Mouse (Mus musculus): ENCODE measurements at regions not wholly inside any gene's neighbourhood (a gene's known extent, or its start where the extent isn't known, plus 50 kb on each side); places are given as distances from the start of the nearest gene placed in this dataset.

GRCm38 (mm10) chr3:41233439-41233838, 150.6 kb upstream of the Pgrmc2 start:
- Histone ChIP-seq H3K36me3 (no peaks in the 10 kb centered on the region), H3K4me1 (no peaks in the 10 kb centered on the region), H3K9ac (no peak overlapping the region), H3K4me2 (no peak overlapping the region), H3K9me3 (replicated peaks) (no peaks in the 10 kb centered on the region), H3K4me3 (no peak overlapping the region), H3K27ac (no peak overlapping the region), H3K27me3 (replicated peaks) (no peaks in the 10 kb centered on the region)
- WGBS (ENCODE audit: insufficient replicate concordance): 72% methylated on average over 8 of the region's 8 CpGs
- no peak for ATAC-seq

GRCm38 (mm10) chr3:41230961-41231377, 148.1 kb upstream of the Pgrmc2 start:
- no peak for ATAC-seq
- Histone ChIP-seq H3K4me1 (no peaks in the 10 kb centered on the region), H3K27ac (no peak overlapping the region), H3K36me3 (no peaks in the 10 kb centered on the region), H3K9ac (no peak overlapping the region), H3K9me3 (replicated peaks) (no peaks in the 10 kb centered on the region), H3K4me2 (no peak overlapping the region), H3K4me3 (no peak overlapping the region), H3K27me3 (replicated peaks) (no peaks in the 10 kb centered on the region)
- WGBS (ENCODE audit: insufficient replicate concordance): 62% methylated on average over 3 of the region's 3 CpGs

- Histone ChIP-seq H3K27me3 (replicated peaks) (no peaks in the 10 kb centered on the region), H3K4me3 (no peak overlapping the region), H3K36me3 (no peaks in the 10 kb centered on the region), H3K4me2 (no peak overlapping the region), H3K27ac (no peak overlapping the region), H3K9me3 (replicated peaks) (no peaks in the 10 kb centered on the region), H3K9ac (no peak overlapping the region), H3K4me1 (no peaks in the 10 kb centered on the region)
- ATAC-seq: no peak
- 38% methylated on average over 2 of the region's 2 CpGs for WGBS (ENCODE audit: insufficient replicate concordance)
Measured at GRCm38 (mm10) chr3:41229493-41229892, 146.6 kb upstream of the Pgrmc2 start.

- Histone ChIP-seq H3K36me3 (no peaks in the 10 kb centered on the region), H3K4me1 (no peaks in the 10 kb centered on the region), H3K27ac (no peak overlapping the region), H3K9ac (no peak overlapping the region), H3K4me3 (no peak overlapping the region), H3K9me3 (replicated peaks) (no peaks in the 10 kb centered on the region), H3K27me3 (replicated peaks) (no peaks in the 10 kb centered on the region), H3K4me2 (no peak overlapping the region)
- ATAC-seq: no peak
- WGBS (ENCODE audit: insufficient replicate concordance): 27% methylated on average over 7 of the region's 7 CpGs
Measured at GRCm38 (mm10) chr3:41228536-41228935, 145.7 kb upstream of the Pgrmc2 start.

- no peak overlapping the region for H3K4me2 ChIP-seq
- no peaks in the 10 kb centered on the region for H3K27me3 ChIP-seq (replicated peaks)
- H3K4me3 ChIP-seq: no peak overlapping the region
- H3K27ac ChIP-seq: no peak overlapping the region
- H3K9ac ChIP-seq: no peak overlapping the region
- H3K4me1 ChIP-seq: no peaks in the 10 kb centered on the region
- H3K9me3 ChIP-seq (replicated peaks): no peaks in the 10 kb centered on the region
- H3K36me3 ChIP-seq: no peaks in the 10 kb centered on the region
- ATAC-seq: no peak
Measured at GRCm38 (mm10) chr3:41220746-41221145, 137.9 kb upstream of the Pgrmc2 start.

GRCm38 (mm10) chr3:41217770-41218169, 134.9 kb upstream of the Pgrmc2 start:
- no peak overlapping the region for H3K4me2 ChIP-seq
- no peaks in the 10 kb centered on the region for H3K27me3 ChIP-seq (replicated peaks)
- ATAC-seq: no peak
- H3K4me1 ChIP-seq: no peaks in the 10 kb centered on the region
- H3K9ac ChIP-seq: no peak overlapping the region
- no peaks in the 10 kb centered on the region for H3K36me3 ChIP-seq
- H3K9me3 ChIP-seq (replicated peaks): no peaks in the 10 kb centered on the region
- no peak overlapping the region for H3K4me3 ChIP-seq
- H3K27ac ChIP-seq: no peak overlapping the region
- WGBS (ENCODE audit: insufficient replicate concordance): 64% methylated on average over 3 of the region's 3 CpGs

GRCm38 (mm10) chr3:41213533-41213932, 130.7 kb upstream of the Pgrmc2 start:
- ATAC-seq: no peak
- Histone ChIP-seq H3K9me3 (replicated peaks) (no peaks in the 10 kb centered on the region), H3K9ac (no peak overlapping the region), H3K4me1 (no peaks in the 10 kb centered on the region), H3K4me3 (no peak overlapping the region), H3K27ac (no peak overlapping the region), H3K27me3 (replicated peaks) (peaks cover 3% of the 10 kb centered on the region), H3K36me3 (no peaks in the 10 kb centered on the region), H3K4me2 (no peak overlapping the region)
- 70% methylated on average over 2 of the region's 2 CpGs for WGBS (ENCODE audit: insufficient replicate concordance)

- no peaks in the 10 kb centered on the region for H3K36me3 ChIP-seq
- no peak overlapping the region for H3K9ac ChIP-seq
- no peak overlapping the region for H3K4me2 ChIP-seq
- 57% methylated on average over 7 of the region's 7 CpGs for WGBS (ENCODE audit: insufficient replicate concordance)
- H3K27me3 ChIP-seq (replicated peaks): peaks cover 7% of the 10 kb centered on the region
- no peak for ATAC-seq
- no peaks in the 10 kb centered on the region for H3K9me3 ChIP-seq (replicated peaks)
- H3K4me3 ChIP-seq: no peak overlapping the region
- no peaks in the 10 kb centered on the region for H3K4me1 ChIP-seq
- H3K27ac ChIP-seq: no peak overlapping the region
Measured at GRCm38 (mm10) chr3:41210333-41210732, 127.5 kb upstream of the Pgrmc2 start.

- Histone ChIP-seq H3K27ac (no peak overlapping the region), H3K4me1 (no peaks in the 10 kb centered on the region), H3K4me2 (no peak overlapping the region), H3K9me3 (replicated peaks) (no peaks in the 10 kb centered on the region), H3K4me3 (no peak overlapping the region), H3K27me3 (replicated peaks) (no peaks in the 10 kb centered on the region), H3K36me3 (no peaks in the 10 kb centered on the region), H3K9ac (no peak overlapping the region)
- no peak for ATAC-seq
- WGBS (ENCODE audit: insufficient replicate concordance): 75% methylated on average over 13 of the region's 13 CpGs
Measured at GRCm38 (mm10) chr3:41202895-41203294, 120.0 kb upstream of the Pgrmc2 start.

- Histone ChIP-seq H3K9ac (no peak overlapping the region), H3K9me3 (replicated peaks) (no peaks in the 10 kb centered on the region), H3K4me2 (no peak overlapping the region), H3K4me1 (no peaks in the 10 kb centered on the region), H3K27ac (no peak overlapping the region), H3K36me3 (no peaks in the 10 kb centered on the region), H3K4me3 (no peak overlapping the region), H3K27me3 (replicated peaks) (no peaks in the 10 kb centered on the region)
- WGBS (ENCODE audit: insufficient replicate concordance): 30% methylated on average over 4 of the region's 4 CpGs
- ATAC-seq: no peak
Measured at GRCm38 (mm10) chr3:41201782-41202181, 118.9 kb upstream of the Pgrmc2 start.

- no peaks in the 10 kb centered on the region for H3K4me1 ChIP-seq
- H3K27me3 ChIP-seq (replicated peaks): no peaks in the 10 kb centered on the region
- 62% methylated on average over 5 of the region's 5 CpGs for WGBS (ENCODE audit: insufficient replicate concordance)
- H3K36me3 ChIP-seq: no peaks in the 10 kb centered on the region
- no peak overlapping the region for H3K4me2 ChIP-seq
- no peak for ATAC-seq
- H3K27ac ChIP-seq: no peak overlapping the region
- no peak overlapping the region for H3K9ac ChIP-seq
- H3K4me3 ChIP-seq: no peak overlapping the region
- no peaks in the 10 kb centered on the region for H3K9me3 ChIP-seq (replicated peaks)
Measured at GRCm38 (mm10) chr3:41200026-41200425, 117.2 kb upstream of the Pgrmc2 start.

GRCm38 (mm10) chr3:41198216-41198976, 115.5 kb upstream of the Pgrmc2 start:
- Histone ChIP-seq H3K27me3 (replicated peaks) (no peaks in the 10 kb centered on the region), H3K4me3 (no peak overlapping the region), H3K9me3 (replicated peaks) (no peaks in the 10 kb centered on the region), H3K27ac (no peak overlapping the region), H3K4me1 (no peaks in the 10 kb centered on the region), H3K36me3 (no peaks in the 10 kb centered on the region), H3K9ac (no peak overlapping the region), H3K4me2 (no peak overlapping the region)
- 71% methylated on average over 15 of the region's 15 CpGs for WGBS (ENCODE audit: insufficient replicate concordance)
- no peak for ATAC-seq

Data from liver, embryonic 12.5 days (tissue).